Comparison of ENCODE assay signal across 8 mouse cellular contexts in the genomic region with DNA sequence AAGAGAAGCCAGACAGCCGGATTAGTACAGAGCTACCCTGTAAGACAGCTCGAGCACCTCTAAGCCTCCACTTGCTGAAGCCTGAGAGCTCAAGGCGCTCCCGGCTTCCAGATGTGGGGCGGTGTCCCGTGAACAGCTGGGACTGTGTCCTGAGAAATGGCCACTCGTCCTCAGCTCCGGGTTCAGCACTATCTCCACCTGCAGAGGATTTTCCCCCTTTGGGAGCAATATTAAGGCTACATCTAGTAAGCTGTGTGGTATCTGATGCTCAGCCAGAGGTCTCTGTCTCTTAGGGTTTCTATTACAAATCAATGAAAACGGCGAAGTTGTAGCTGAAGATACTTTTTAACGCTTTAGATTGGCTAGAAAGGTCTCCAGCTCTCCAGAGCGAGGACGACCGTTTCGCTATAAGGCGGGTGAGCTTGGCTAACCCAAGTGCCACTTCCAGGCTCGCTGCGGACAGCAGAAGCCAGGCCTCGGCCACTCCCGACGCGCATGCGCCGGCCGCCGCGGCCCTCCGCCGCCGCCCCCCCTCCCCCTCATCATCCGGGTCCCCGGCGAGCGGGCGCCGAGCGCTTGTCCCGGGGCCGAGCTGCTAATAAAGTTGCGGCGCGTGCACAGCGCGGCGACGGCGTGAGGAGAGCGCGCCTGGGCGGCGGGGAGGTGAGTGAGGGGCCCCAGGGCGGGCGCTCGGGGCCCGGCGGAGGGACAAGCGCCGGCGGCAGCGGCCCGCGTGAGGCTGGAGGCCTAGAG. TPM values are rescaled to one million over a fixed set of nuclear protein-coding genes. Genes with fewer than 3 reads are reported as not detected.
DNase-seq lines count a peak whose midpoint lies in the region; ATAC-seq and TF ChIP-seq lines count a peak whose summit lies in the region.

Gene Smad5, plus strand, starts transcription at position 542 of the 753 bp plus-strand sequence.

- peak within 1 kb of the TSS; percentile 96 for H3K9ac ChIP-seq in ES-E14 (ENCODE audit: insufficient read depth, low read depth, low read length, poor library complexity, severe bottlenecking)
- peak within 1 kb of the TSS; percentile 91 for H3K9ac ChIP-seq in forebrain, embryonic 16.5 days (replicated peaks; ENCODE audit: low read depth, low read length)
- peak within 1 kb of the TSS; percentile 96 for H3K9ac ChIP-seq in lung, embryonic 14.5 days

- ATAC-seq in cerebellum, adult (ENCODE audit: insufficient number of reproducible peaks, low FRiP score, low TSS enrichment), result peak; percentile 82
- peak; percentile 74 for ATAC-seq in forebrain, embryonic 16.5 days
- ATAC-seq in lung, embryonic 14.5 days (ENCODE audit: insufficient read depth), result peak; percentile 82
- peak; percentile 24 for ATAC-seq in neutrophil, adult 5-6 weeks (ENCODE audit: extremely low read depth, insufficient number of reproducible peaks, low FRiP score, poor library complexity, severe bottlenecking)

- DNase-seq in ES-E14 (ENCODE audit: low read depth, low spot score), result peak; percentile 73
- DNase-seq in heart, postnatal 25 days (ENCODE audit: low spot score), result peak; percentile 77
- DNase-seq in layer of hippocampus, adult 2 months (ENCODE audit: low spot score in 2 of 2), result peak; percentile 82 to 86
- peak; percentile 95 for DNase-seq in lung, embryonic 14.5 days
- DNase-seq in thymus, adult 18-20 months, result peak; percentile 57

- intact Hi-C loops in heart, postnatal 25 days (cut with DNase I), result loop anchor here (5.0 kb wide), 1 partner anchor 40 kb away; no protein-coding TSS in a partner anchor

- H3K9me3 ChIP-seq in ES-E14 (ENCODE audit: control insufficient read depth, insufficient read depth, low read depth, low read length), result no peaks in the 10 kb centered on the region
- no peaks in the 10 kb centered on the region for H3K9me3 ChIP-seq in forebrain, embryonic 16.5 days (ENCODE audit: control insufficient read depth, low read length)
- 0 out of 2 replicates have a peak, but pooled peaks cover 4% of the 10 kb centered on the region for H3K9me3 ChIP-seq in lung, embryonic 14.5 days (ENCODE audit: low read depth, low read length)

- peak within 1 kb of the TSS; percentile 65 to 88 for H3K4me3 ChIP-seq in ES-E14 (ENCODE audit: insufficient read depth in 1 of 2, low read depth in 1 of 2, low read length in 2 of 2, poor library complexity in 1 of 2, severe bottlenecking in 1 of 2)
- H3K4me3 ChIP-seq in forebrain, embryonic 16.5 days (replicated peaks; ENCODE audit: low read length), result peak within 1 kb of the TSS; percentile 85
- H3K4me3 ChIP-seq in layer of hippocampus, adult 2 months, result peak within 1 kb of the TSS; percentile 83
- peak within 1 kb of the TSS; percentile 74 for H3K4me3 ChIP-seq in lung, embryonic 14.5 days (ENCODE audit: low read depth, low read length)

- H3K4me2 ChIP-seq in forebrain, embryonic 16.5 days (ENCODE audit: low read length), result peak within 1 kb of the TSS; percentile 69
- H3K4me2 ChIP-seq in lung, embryonic 14.5 days, result peak within 1 kb of the TSS; percentile 87

- in situ Hi-C loops in ES-E14 (cut with MboI; ENCODE audit: low sequenced_read_pairs in 2 of 2, unreplicated experiment in 2 of 2), result no loop called here

- no peaks in the 10 kb centered on the region for H3K27me3 ChIP-seq in forebrain, embryonic 16.5 days (replicated peaks; ENCODE audit: control insufficient read depth, insufficient read depth, low read length)
- no peaks in the 10 kb centered on the region for H3K27me3 ChIP-seq in lung, embryonic 14.5 days (ENCODE audit: insufficient read depth, low read length)

- peaks cover 0 to 2% of the 10 kb centered on the region in 2 experiments; a peak in 3 of 4 replicates for H3K4me1 ChIP-seq in ES-E14 (ENCODE audit: control insufficient read depth in 2 of 2, insufficient read depth in 2 of 2, low read length in 2 of 2, poor library complexity in 1 of 2)
- peaks cover 51% of the 10 kb centered on the region for H3K4me1 ChIP-seq in forebrain, embryonic 16.5 days (replicated peaks; ENCODE audit: control insufficient read depth, insufficient read depth, low read length)
- peaks cover 11% of the 10 kb centered on the region for H3K4me1 ChIP-seq in lung, embryonic 14.5 days (ENCODE audit: insufficient read depth)

- WGBS in forebrain, embryonic 16.5 days, result 4% methylated on average over 56 of the region's 62 CpGs
- WGBS in lung, embryonic 14.5 days, result 2% methylated on average over 62 of the region's 62 CpGs

- H3K27ac ChIP-seq in ES-E14 (ENCODE audit: insufficient read depth, low read depth, low read length, poor library complexity, severe bottlenecking), result peak within 1 kb of the TSS; percentile 82
- H3K27ac ChIP-seq in forebrain, embryonic 16.5 days (ENCODE audit: low read length), result peak within 1 kb of the TSS; percentile 97
- peak within 1 kb of the TSS; percentile 98 for H3K27ac ChIP-seq in layer of hippocampus, adult 2 months
- peak within 1 kb of the TSS; percentile 99 for H3K27ac ChIP-seq in lung, embryonic 14.5 days (ENCODE audit: low read depth)

- TF ChIP-seq CTCF in layer of hippocampus, adult 2 months (conservative IDR thresholded peaks at IDR 0.05), result no peak
- no peak for TF ChIP-seq CTCF in lung, embryonic 14.5 days (IDR thresholded peaks at IDR 0.05; ENCODE audit: low read depth)

- no peaks in the 10 kb centered on the region for H3K36me3 ChIP-seq in ES-E14 (ENCODE audit: control insufficient read depth, insufficient read depth, low read length, poor library complexity, severe bottlenecking)
- 0 out of 2 replicates have a peak, but pooled peaks cover 3% of the 10 kb centered on the region for H3K36me3 ChIP-seq in forebrain, embryonic 16.5 days (ENCODE audit: control insufficient read depth, insufficient read depth)
- peaks cover 25% of the 10 kb centered on the region; the same call in 1 of the 2 replicates for H3K36me3 ChIP-seq in lung, embryonic 14.5 days (ENCODE audit: insufficient read depth)

TF ChIP-seq in ES-E14, 5 proteins besides CTCF, POLR2A, EP300 and RAD21:
- TF ChIP-seq HCFC1 (IDR thresholded peaks at IDR 0.05; ENCODE audit: borderline replicate concordance, insufficient read depth, low read length) (no peak), MAFK (IDR thresholded peaks at IDR 0.05; ENCODE audit: insufficient read depth, low read depth, low read length) (no peak), ZC3H11A (IDR thresholded peaks at IDR 0.05; ENCODE audit: borderline replicate concordance, low read depth, low read length) (no peak), CHD2 (IDR thresholded peaks at IDR 0.05; ENCODE audit: low read depth, low read length) (no peak), ZNF384 (IDR thresholded peaks at IDR 0.05; ENCODE audit: low read depth, low read length) (no peak)

RNA-seq across cellular contexts. Expression of gene Smad5, which starts in this region (rescaled TPM):
- 13.6 and 14.2 TPM in 2 replicates for total RNA-seq in ES-E14 (2012; rRNA removed)
- polyA plus RNA-seq in forebrain, embryonic 16.5 days (2015; fragmentation: Nextera tagmentation; extraction: Ambion mirVana), result 32.9 and 37.6 TPM in 2 replicates
- 10 to 100 TPM; 29.5 to 34.6 TPM for total RNA-seq in heart, postnatal 25 days (2021)
- total RNA-seq in layer of hippocampus, adult 2 months (2021), result 10 to 100 TPM; 26.3 to 28.0 TPM
- 59.2 and 62.0 TPM in 2 replicates for polyA plus RNA-seq in lung, embryonic 14.5 days (2014; fragmentation: Nextera tagmentation; extraction: Ambion mirVana)
- total RNA-seq in neutrophil, adult 5-6 weeks (2017), result 15.3 and 21.6 TPM in 2 replicates

Comparison
In these comparisons a context has a peak if more than half of its experiments do, and no peak if none do; other contexts are left out.
1. Peak in every context shown above with its lines: DNase-seq, ATAC-seq, H3K4me3 ChIP-seq and H3K27ac ChIP-seq.
2. ATAC-seq: peak in every context shown above with its lines; median percentile 82 in cerebellum, adult; 82 in lung, embryonic 14.5 days; 74 in forebrain, embryonic 16.5 days; 24 in neutrophil, adult 5-6 weeks.